Mouse (Mus musculus) spleen, adult 2 months (tissue): Measurements from ENCODE around the gene Gm5447.

ENCODE experiments used
- CTCF ChIP-seq: fragments of 200-500 bp; IDR thresholded peaks from 2 replicates; pipeline ENCODE4 v1.5.1; 2011; ENCODE audit warnings: mild to moderate bottlenecking, inconsistent platforms; ENCODE audit not compliant: insufficient read depth, insufficient read length, insufficient replicate concordance; ENCODE audit errors: extremely low read depth
- POLR2A ChIP-seq: fragments of 200-500 bp; IDR thresholded peaks from 2 replicates; pipeline ENCODE4 v1.6.1; 2011; ENCODE audit warnings: low read depth, low read length, inconsistent platforms

DNA sequence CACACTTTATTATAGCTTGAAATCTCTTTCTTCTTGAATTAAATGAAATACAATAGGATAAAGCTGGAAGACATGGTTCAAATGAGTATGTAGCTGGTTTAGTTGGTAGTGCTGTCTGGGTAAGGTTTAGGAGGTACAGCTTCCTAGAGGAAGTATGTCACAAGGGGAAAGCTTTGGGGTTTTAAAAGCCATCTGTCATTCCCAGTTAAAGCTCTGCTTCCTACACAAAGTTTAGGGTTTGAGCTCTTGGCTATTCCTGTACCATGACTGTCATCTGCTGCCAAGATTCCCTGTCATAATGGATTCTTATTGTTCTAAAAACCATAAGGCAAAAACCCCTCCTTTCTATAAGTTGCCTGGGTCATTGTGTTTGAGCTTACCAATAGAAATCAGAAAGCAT, 28.2 kb upstream of the Gm5447 start:
- TF ChIP-seq CTCF (no peak), POLR2A (no peak)
